Comparison of ENCODE assay signal across 13 mouse cellular contexts in genomic region chr2:65236644-65237043, GRCm38 (mm10). TPM values are rescaled to one million over a fixed set of nuclear protein-coding genes. Genes with fewer than 3 reads are reported as not detected.
DNase-seq lines count a peak whose midpoint lies in the region; ATAC-seq lines count a peak whose summit lies in the region.
"Had no signal": no experiment of that assay in that cellular context is flagged by ENCODE, and none has a peak within 500 bp of the region (broad histone marks: within the 10 kb centered on the region; RNA-seq: fewer than 3 reads in every experiment).

No protein-coding gene starts in this region.

- H3K9ac ChIP-seq in kidney, embryonic 15.5 days = no peak overlapping the region
- no peak overlapping the region for H3K9ac ChIP-seq in midbrain, embryonic 16.5 days (ENCODE audit: low read depth, low read length)
- H3K9ac ChIP-seq in midbrain, embryonic 11.5 days (ENCODE audit: low read length) = no peak overlapping the region
- no peak overlapping the region for H3K9ac ChIP-seq in stomach, embryonic 16.5 days (ENCODE audit: low read length)
- H3K9ac ChIP-seq: hindbrain, embryonic 12.5 days had no signal

- H3K27ac ChIP-seq in kidney, embryonic 15.5 days = peak overlapping the region; percentile 98
- no peak overlapping the region for H3K27ac ChIP-seq in midbrain, embryonic 16.5 days (ENCODE audit: low read length)
- no peak overlapping the region for H3K27ac ChIP-seq in midbrain, embryonic 11.5 days (ENCODE audit: low read depth, low read length)
- H3K27ac ChIP-seq in stomach, embryonic 16.5 days (ENCODE audit: low read length) = no peak overlapping the region
- H3K27ac ChIP-seq: hindbrain, embryonic 12.5 days had no signal

- no peaks in the 10 kb centered on the region for H3K36me3 ChIP-seq in kidney, embryonic 15.5 days
- no peaks in the 10 kb centered on the region for H3K36me3 ChIP-seq in midbrain, embryonic 16.5 days (ENCODE audit: control insufficient read depth, insufficient read depth, low read length)
- no peaks in the 10 kb centered on the region for H3K36me3 ChIP-seq in midbrain, embryonic 11.5 days (ENCODE audit: control insufficient read depth, insufficient read depth, low read length)
- H3K36me3 ChIP-seq in stomach, embryonic 16.5 days (ENCODE audit: control insufficient read depth, insufficient read depth, low read length) = no peaks in the 10 kb centered on the region
- H3K36me3 ChIP-seq: hindbrain, embryonic 12.5 days had no signal

- H3K9me3 ChIP-seq in kidney, embryonic 15.5 days (replicated peaks) = no peaks in the 10 kb centered on the region
- no peaks in the 10 kb centered on the region for H3K9me3 ChIP-seq in midbrain, embryonic 16.5 days (replicated peaks; ENCODE audit: control insufficient read depth, low read length, poor library complexity, severe bottlenecking)
- H3K9me3 ChIP-seq in midbrain, embryonic 11.5 days (ENCODE audit: control insufficient read depth, low read length) = no peaks in the 10 kb centered on the region
- no peaks in the 10 kb centered on the region for H3K9me3 ChIP-seq in stomach, embryonic 16.5 days (replicated peaks; ENCODE audit: control insufficient read depth, low read length)
- H3K9me3 ChIP-seq: hindbrain, embryonic 12.5 days had no signal

- peak; percentile 83 for DNase-seq in heart, adult 11 months
- no peak for DNase-seq in heart, postnatal 10 days
- no peak for DNase-seq in kidney, postnatal 14 days
- no peak for DNase-seq in midbrain, embryonic 11.5 days (ENCODE audit: low spot score, missing footprints)
- no peak for DNase-seq in left cerebral cortex, postnatal 14 days (ENCODE audit: low spot score in 2 of 2)
- DNase-seq: adrenal gland, postnatal 36 days; cerebellum, adult 11 months; retina, postnatal 1 day; thymus, postnatal 36 days had no signal

- H3K4me1 ChIP-seq in kidney, embryonic 15.5 days = peaks cover 35% of the 10 kb centered on the region
- peaks cover 10% of the 10 kb centered on the region; the same call in 1 of the 2 replicates for H3K4me1 ChIP-seq in midbrain, embryonic 16.5 days (ENCODE audit: control insufficient read depth, insufficient read depth, low read length)
- 0 out of 2 replicates have a peak, but pooled peaks cover 2% of the 10 kb centered on the region for H3K4me1 ChIP-seq in midbrain, embryonic 11.5 days (ENCODE audit: control insufficient read depth, insufficient read depth, low read length)
- H3K4me1 ChIP-seq in stomach, embryonic 16.5 days (ENCODE audit: control insufficient read depth, insufficient read depth, low read length) = peaks cover 10% of the 10 kb centered on the region; the same call in 1 of the 2 replicates

- no peak for ATAC-seq in kidney, embryonic 15.5 days (replicated peaks; ENCODE audit: low FRiP score)
- ATAC-seq in midbrain, embryonic 16.5 days = no peak
- no peak for ATAC-seq in midbrain, embryonic 11.5 days (ENCODE audit: low FRiP score)
- no peak for ATAC-seq in stomach, embryonic 16.5 days (ENCODE audit: insufficient read depth, low FRiP score)

- no peaks in the 10 kb centered on the region for H3K27me3 ChIP-seq in kidney, embryonic 15.5 days
- H3K27me3 ChIP-seq in midbrain, embryonic 16.5 days (ENCODE audit: control insufficient read depth, insufficient read depth, low read depth, low read length) = peaks cover 5% of the 10 kb centered on the region
- H3K27me3 ChIP-seq in midbrain, embryonic 11.5 days (ENCODE audit: control insufficient read depth, insufficient read depth, low read length) = peaks cover 8% of the 10 kb centered on the region; the same call in 1 of the 2 replicates
- no peaks in the 10 kb centered on the region for H3K27me3 ChIP-seq in stomach, embryonic 16.5 days (ENCODE audit: control insufficient read depth, insufficient read depth, low read length)

- peak overlapping the region; percentile 83 for H3K4me3 ChIP-seq in kidney, embryonic 15.5 days (replicated peaks)
- H3K4me3 ChIP-seq in midbrain, embryonic 16.5 days (ENCODE audit: low read depth, low read length) = no peak overlapping the region
- no peak overlapping the region for H3K4me3 ChIP-seq in midbrain, embryonic 11.5 days (ENCODE audit: low read depth, low read length)
- H3K4me3 ChIP-seq in stomach, embryonic 16.5 days (replicated peaks; ENCODE audit: low read length) = peak overlapping the region; percentile 83
- H3K4me3 ChIP-seq: hindbrain, embryonic 12.5 days had no signal

- peak overlapping the region; percentile 95 for H3K4me2 ChIP-seq in kidney, embryonic 15.5 days
- peak overlapping the region; percentile 98; the same call in 1 of the 2 replicates for H3K4me2 ChIP-seq in midbrain, embryonic 16.5 days (ENCODE audit: low read length)
- no peak overlapping the region for H3K4me2 ChIP-seq in midbrain, embryonic 11.5 days
- peak overlapping the region; percentile 86 for H3K4me2 ChIP-seq in stomach, embryonic 16.5 days (ENCODE audit: low read depth, low read length)

- 70% methylated on average over 8 of the region's 8 CpGs for WGBS in kidney, embryonic 15.5 days
- WGBS in midbrain, embryonic 16.5 days = 82% methylated on average over 8 of the region's 8 CpGs
- whole genome bisulfite sequencing in midbrain, embryonic 11.5 days = 89% methylated on average over 8 of the region's 8 CpGs
- 80% methylated on average over 8 of the region's 8 CpGs for WGBS in stomach, embryonic 16.5 days

- intact Hi-C loops in heart, postnatal 10 days (cut with DNase I) = loop anchor here (5.0 kb wide), 1 partner anchor 214 kb away; the partner anchor contains the start of gene Grb14
- intact Hi-C loops in left cerebral cortex, postnatal 14 days (cut with DNase I) = no loop called here

RNA-seq across cellular contexts. Expression of gene Cobll1, which starts 2.6 kb away (rescaled TPM):
- total RNA-seq in heart, postnatal 10 days (2021) = 10 to 100 TPM; 44.8 to 47.4 TPM
- polyA plus RNA-seq in kidney, embryonic 15.5 days (2015; fragmentation: Nextera tagmentation; extraction: Ambion mirVana) = 20.1 and 21.7 TPM in 2 replicates
- polyA plus RNA-seq in midbrain, embryonic 16.5 days (2015; fragmentation: Nextera tagmentation; extraction: Ambion mirVana) = 2.9 and 3.3 TPM in 2 replicates
- polyA plus RNA-seq in midbrain, embryonic 11.5 days (2014; fragmentation: Nextera tagmentation; extraction: Ambion mirVana) = 2.0 TPM in 2 replicates
- polyA plus RNA-seq in stomach, embryonic 16.5 days (2015; fragmentation: Nextera tagmentation; extraction: Ambion mirVana) = 17.1 and 19.3 TPM in 2 replicates
- total RNA-seq in left cerebral cortex, postnatal 14 days (2021) = 1 to 10 TPM; 9.1 to 9.8 TPM

Comparison
In these comparisons a context has a peak if more than half of its experiments do, and no peak if none do; other contexts are left out.
1. H3K4me3 ChIP-seq: peak in kidney, embryonic 15.5 days (single experiment) and stomach, embryonic 16.5 days (single experiment); none in midbrain, embryonic 16.5 days (single experiment) and midbrain, embryonic 11.5 days (single experiment).